Mouse (Mus musculus): ENCODE results near the gene Prokr2. TPM values are rescaled to one million over a fixed set of nuclear protein-coding genes. Genes with fewer than 3 reads are reported as not detected.

Gene Prokr2
- polyA plus RNA-seq, 1 experiment: not detected

GRCm38 (mm10) chr2:132422846-132423245 lies 37.6 kb upstream of the Prokr2 start:
- Histone ChIP-seq H3K4me3 (no peak overlapping the region), H3K4me2 (ENCODE audit: low read depth) (no peak overlapping the region), H3ac (ENCODE audit: control insufficient read depth, insufficient read length) (no peak overlapping the region), H3K36me3 (ENCODE audit: control insufficient read depth, insufficient read depth) (no peaks in the 10 kb centered on the region), H3K27me3 (ENCODE audit: control insufficient read depth, insufficient read depth, insufficient read length) (no peaks in the 10 kb centered on the region), H3K79me2 (ENCODE audit: control insufficient read depth, insufficient read depth) (no peaks in the 10 kb centered on the region)
- TF ChIP-seq TCF3 (IDR thresholded peaks at IDR 0.05; ENCODE audit: insufficient read length, low read depth): no peak
- no peak for TF ChIP-seq CEBPB (IDR thresholded peaks at IDR 0.05; ENCODE audit: insufficient read depth, poor library complexity, severe bottlenecking)
- no peak for TF ChIP-seq MYOG (IDR thresholded peaks at IDR 0.05; ENCODE audit: control insufficient read depth in 1 of 3, insufficient read depth in 1 of 3, insufficient read length in 2 of 3, low read depth in 2 of 3)
- no peak for TF ChIP-seq POLR2AphosphoS2 (IDR thresholded peaks at IDR 0.05; ENCODE audit: insufficient read length, low read depth)
- no peak for TF ChIP-seq USF1 (IDR thresholded peaks at IDR 0.05; ENCODE audit: low read depth)
- no peak for TF ChIP-seq POLR2A (IDR thresholded peaks at IDR 0.05; ENCODE audit: insufficient read length, low read depth)
- no peak for TF ChIP-seq MYOD1 (IDR thresholded peaks at IDR 0.05; ENCODE audit: control insufficient read depth in 1 of 3, insufficient read length in 2 of 3, low read depth in 2 of 3)
- TF ChIP-seq E2F4 (IDR thresholded peaks at IDR 0.05; ENCODE audit: insufficient read depth): no peak
- no peak for TF ChIP-seq REST (IDR thresholded peaks at IDR 0.05; ENCODE audit: insufficient read depth, insufficient read length)
- TF ChIP-seq MAX (IDR thresholded peaks at IDR 0.05; ENCODE audit: low read depth): no peak
- TF ChIP-seq TCF12 (IDR thresholded peaks at IDR 0.05; ENCODE audit: insufficient read depth, poor library complexity, severe bottlenecking): no peak
- no peak for TF ChIP-seq SRF (IDR thresholded peaks at IDR 0.05; ENCODE audit: control insufficient read depth, insufficient read length, low read depth)

DNA sequence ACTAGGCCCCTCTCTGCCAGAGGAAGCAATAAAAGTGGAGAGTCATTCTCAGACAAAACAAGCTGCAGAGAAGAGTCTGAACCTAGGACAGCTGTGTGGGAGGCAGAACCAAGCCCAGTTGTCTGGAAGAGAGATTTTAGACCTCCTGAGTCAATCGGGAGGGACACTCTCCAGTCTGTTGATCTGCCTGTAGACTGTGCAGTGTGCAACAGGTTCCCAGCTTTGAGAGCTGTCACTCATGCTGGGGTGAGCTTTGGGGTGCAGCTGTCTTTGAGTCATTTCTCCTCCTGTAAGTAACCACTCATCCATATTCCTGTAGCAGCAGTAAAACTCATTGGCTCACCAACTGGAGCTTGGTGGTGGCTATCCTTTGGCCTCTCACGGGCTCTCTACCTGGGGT lies 33.2 kb upstream of the Prokr2 start:
- TF ChIP-seq MAX (IDR thresholded peaks at IDR 0.05; ENCODE audit: low read depth) (no peak), REST (IDR thresholded peaks at IDR 0.05; ENCODE audit: insufficient read depth, insufficient read length) (no peak), MYOD1 (IDR thresholded peaks at IDR 0.05; ENCODE audit: control insufficient read depth in 1 of 3, insufficient read length in 2 of 3, low read depth in 2 of 3) (peak in 1 of 3 experiments; percentile 46)
- H3ac ChIP-seq (ENCODE audit: control insufficient read depth, insufficient read length): no peak overlapping the region

DNA sequence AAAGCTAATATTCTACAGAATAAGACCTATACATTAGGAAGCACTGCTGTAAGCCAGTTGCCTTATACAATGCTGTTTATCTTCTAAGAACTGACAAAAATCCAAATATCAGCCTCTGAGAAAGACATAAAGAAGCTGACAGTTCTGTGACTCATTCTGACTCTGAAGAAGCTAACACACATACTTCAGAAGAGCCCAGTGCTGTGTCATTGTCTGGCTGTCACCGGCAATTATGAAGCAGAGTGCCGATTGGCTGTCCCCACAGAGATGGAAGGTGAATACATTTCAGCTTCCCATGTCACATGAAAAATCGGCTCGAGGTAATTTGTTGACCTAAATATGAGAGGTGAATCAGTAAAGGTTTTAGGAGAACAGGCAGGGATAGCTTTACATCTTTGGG lies 24.9 kb upstream of the Prokr2 start:
- Histone ChIP-seq H3K4me3 (no peak overlapping the region), H3ac (ENCODE audit: control insufficient read depth, insufficient read length) (no peak overlapping the region), H3K79me2 (ENCODE audit: control insufficient read depth, insufficient read depth) (no peaks in the 10 kb centered on the region), H3K27me3 (ENCODE audit: control insufficient read depth, insufficient read depth, insufficient read length) (no peaks in the 10 kb centered on the region), H3K4me2 (ENCODE audit: low read depth) (no peak overlapping the region), H3K36me3 (ENCODE audit: control insufficient read depth, insufficient read depth) (no peaks in the 10 kb centered on the region)
- TF ChIP-seq CEBPB (IDR thresholded peaks at IDR 0.05; ENCODE audit: insufficient read depth, poor library complexity, severe bottlenecking) (no peak), POLR2A (IDR thresholded peaks at IDR 0.05; ENCODE audit: insufficient read length, low read depth) (no peak), MAX (IDR thresholded peaks at IDR 0.05; ENCODE audit: low read depth) (no peak), REST (IDR thresholded peaks at IDR 0.05; ENCODE audit: insufficient read depth, insufficient read length) (no peak), E2F4 (IDR thresholded peaks at IDR 0.05; ENCODE audit: insufficient read depth) (no peak), MYOG (IDR thresholded peaks at IDR 0.05; ENCODE audit: control insufficient read depth in 1 of 3, insufficient read depth in 1 of 3, insufficient read length in 2 of 3, low read depth in 2 of 3) (no peak), TCF12 (IDR thresholded peaks at IDR 0.05; ENCODE audit: insufficient read depth, poor library complexity, severe bottlenecking) (no peak), POLR2AphosphoS2 (IDR thresholded peaks at IDR 0.05; ENCODE audit: insufficient read length, low read depth) (no peak), TCF3 (IDR thresholded peaks at IDR 0.05; ENCODE audit: insufficient read length, low read depth) (no peak), USF1 (IDR thresholded peaks at IDR 0.05; ENCODE audit: low read depth) (no peak), MYOD1 (IDR thresholded peaks at IDR 0.05; ENCODE audit: control insufficient read depth in 1 of 3, insufficient read length in 2 of 3, low read depth in 2 of 3) (no peak)

More for the DNA sequence above, 33.2 kb upstream of the Prokr2 start:
- H3K36me3 ChIP-seq (ENCODE audit: control insufficient read depth, insufficient read depth): no peaks in the 10 kb centered on the region
- no peak overlapping the region for H3K4me3 ChIP-seq
- H3K79me2 ChIP-seq (ENCODE audit: control insufficient read depth, insufficient read depth): no peaks in the 10 kb centered on the region
- no peaks in the 10 kb centered on the region for H3K27me3 ChIP-seq (ENCODE audit: control insufficient read depth, insufficient read depth, insufficient read length)
- no peak overlapping the region for H3K4me2 ChIP-seq (ENCODE audit: low read depth)

- Histone ChIP-seq H3K4me2 (ENCODE audit: low read depth) (no peak overlapping the region), H3ac (ENCODE audit: control insufficient read depth, insufficient read length) (no peak overlapping the region), H3K27me3 (ENCODE audit: control insufficient read depth, insufficient read depth, insufficient read length) (no peaks in the 10 kb centered on the region), H3K36me3 (ENCODE audit: control insufficient read depth, insufficient read depth) (no peaks in the 10 kb centered on the region), H3K4me3 (no peak overlapping the region), H3K79me2 (ENCODE audit: control insufficient read depth, insufficient read depth) (no peaks in the 10 kb centered on the region)
- no peak for TF ChIP-seq USF1 (IDR thresholded peaks at IDR 0.05; ENCODE audit: low read depth)
- no peak for TF ChIP-seq REST (IDR thresholded peaks at IDR 0.05; ENCODE audit: insufficient read depth, insufficient read length)
- no peak for TF ChIP-seq MYOG (IDR thresholded peaks at IDR 0.05; ENCODE audit: control insufficient read depth in 1 of 3, insufficient read depth in 1 of 3, insufficient read length in 2 of 3, low read depth in 2 of 3)
- TF ChIP-seq POLR2AphosphoS2 (IDR thresholded peaks at IDR 0.05; ENCODE audit: insufficient read length, low read depth): no peak
- no peak for TF ChIP-seq CEBPB (IDR thresholded peaks at IDR 0.05; ENCODE audit: insufficient read depth, poor library complexity, severe bottlenecking)
- TF ChIP-seq MAX (IDR thresholded peaks at IDR 0.05; ENCODE audit: low read depth): no peak
- no peak for TF ChIP-seq TCF12 (IDR thresholded peaks at IDR 0.05; ENCODE audit: insufficient read depth, poor library complexity, severe bottlenecking)
- TF ChIP-seq POLR2A (IDR thresholded peaks at IDR 0.05; ENCODE audit: insufficient read length, low read depth): no peak
- no peak for TF ChIP-seq TCF3 (IDR thresholded peaks at IDR 0.05; ENCODE audit: insufficient read length, low read depth)
- TF ChIP-seq SRF (IDR thresholded peaks at IDR 0.05; ENCODE audit: control insufficient read depth, insufficient read length, low read depth): no peak
- no peak for TF ChIP-seq MYOD1 (IDR thresholded peaks at IDR 0.05; ENCODE audit: control insufficient read depth in 1 of 3, insufficient read length in 2 of 3, low read depth in 2 of 3)
- no peak for TF ChIP-seq E2F4 (IDR thresholded peaks at IDR 0.05; ENCODE audit: insufficient read depth)
These were observed 12.9 kb upstream of the Prokr2 start for GRCm38 (mm10) chr2:132398136-132398535.

GRCm38 (mm10) chr2:132395753-132396152 lies 10.5 kb upstream of the Prokr2 start:
- Histone ChIP-seq H3K36me3 (ENCODE audit: control insufficient read depth, insufficient read depth) (no peaks in the 10 kb centered on the region), H3K4me2 (ENCODE audit: low read depth) (no peak overlapping the region), H3K4me3 (no peak overlapping the region), H3K27me3 (ENCODE audit: control insufficient read depth, insufficient read depth, insufficient read length) (no peaks in the 10 kb centered on the region), H3ac (ENCODE audit: control insufficient read depth, insufficient read length) (no peak overlapping the region), H3K79me2 (ENCODE audit: control insufficient read depth, insufficient read depth) (no peaks in the 10 kb centered on the region)
- TF ChIP-seq SRF (IDR thresholded peaks at IDR 0.05; ENCODE audit: control insufficient read depth, insufficient read length, low read depth): no peak
- TF ChIP-seq USF1 (IDR thresholded peaks at IDR 0.05; ENCODE audit: low read depth): no peak
- no peak for TF ChIP-seq MAX (IDR thresholded peaks at IDR 0.05; ENCODE audit: low read depth)
- TF ChIP-seq E2F4 (IDR thresholded peaks at IDR 0.05; ENCODE audit: insufficient read depth): no peak

All from myocyte (in vitro differentiated cells).